Mouse (Mus musculus) 3T3-L1 (cell line): Measurements from ENCODE around the gene Zc3h7b.
"Not testable (repeated sequence)": the region's sequence is repeated elsewhere in the genome, so short reads cannot be mapped to it uniquely, and the experiment has no call there.

Source experiments
- DNase-seq: peaks from one replicate; pipeline ENCODE4 v3.0.0-alpha.2; 2015; ENCODE audit warnings: low read depth, low spot score

The Zc3h7b gene

DNA sequence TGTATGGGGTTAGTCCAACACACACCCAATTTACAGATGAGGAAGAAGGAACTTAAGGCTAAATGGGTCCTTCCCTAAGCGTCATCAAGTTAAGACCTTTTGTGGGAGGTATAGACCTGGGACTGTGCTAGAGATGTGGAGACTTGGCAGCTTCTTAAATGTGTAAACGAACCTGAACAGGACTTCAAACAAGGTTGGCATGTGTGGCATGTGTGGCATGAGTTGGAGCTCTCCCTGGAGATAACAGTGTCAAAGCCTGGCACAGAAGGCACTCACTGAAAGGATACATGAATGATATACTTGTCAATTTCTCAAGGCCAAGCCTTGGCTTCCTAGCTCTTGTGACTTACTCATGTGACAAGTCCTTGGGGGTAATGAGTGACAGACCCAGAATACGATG is 5.6 kb upstream of the Zc3h7b start:
- no peak for DNase-seq

DNA sequence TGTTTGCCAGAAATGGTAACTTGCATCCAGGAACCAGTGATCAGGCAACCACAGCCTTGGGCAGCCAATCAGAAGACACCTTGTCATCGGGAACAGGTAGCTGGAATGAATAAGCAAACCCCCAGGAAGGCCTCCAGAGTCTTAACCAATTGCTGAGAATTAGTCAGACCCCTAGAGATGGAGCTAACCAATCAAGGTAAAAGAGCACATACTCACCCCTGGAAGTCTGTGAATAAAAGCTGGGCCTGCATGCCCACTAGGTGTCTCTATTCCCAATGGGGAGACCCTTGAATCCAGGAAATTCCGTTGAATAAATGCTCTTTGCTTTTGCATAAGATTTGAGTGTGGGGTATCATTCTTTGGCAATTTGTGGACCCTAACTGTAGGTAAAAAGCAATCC is 4.9 kb upstream of the Zc3h7b start:
- peak; percentile 37 for DNase-seq

GRCm38 (mm10) chr15:81742368-81742767 is 2.5 kb upstream of the Zc3h7b start:
- not testable (repeated sequence) for DNase-seq

DNA sequence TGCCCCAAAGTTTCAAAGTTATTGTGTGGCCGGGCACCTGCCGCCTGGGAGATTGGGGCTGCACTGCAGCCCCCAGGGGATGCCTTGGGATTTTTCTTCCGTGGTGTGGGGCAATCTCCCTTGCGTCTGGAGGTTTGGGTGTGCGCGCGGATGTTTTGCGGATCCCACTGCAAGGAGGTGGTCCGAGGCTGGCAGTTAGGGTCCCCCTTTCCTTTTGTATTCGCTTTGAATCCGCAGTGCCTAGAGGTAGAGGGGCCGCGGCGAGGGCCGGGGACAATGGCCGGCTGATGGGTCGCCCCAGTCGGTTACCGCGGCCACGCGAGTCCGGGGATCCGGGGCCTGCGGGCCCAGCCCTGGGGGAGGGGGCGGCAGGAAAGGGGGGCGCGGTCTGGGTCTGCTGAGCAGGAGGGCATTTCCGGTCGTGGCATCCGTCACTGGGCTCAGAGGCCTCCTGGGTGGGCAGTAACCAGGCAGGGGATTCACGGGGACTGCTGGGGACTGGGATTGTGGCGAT is 801 bp downstream of the Zc3h7b start:
- peak; percentile 47 for DNase-seq

DNA sequence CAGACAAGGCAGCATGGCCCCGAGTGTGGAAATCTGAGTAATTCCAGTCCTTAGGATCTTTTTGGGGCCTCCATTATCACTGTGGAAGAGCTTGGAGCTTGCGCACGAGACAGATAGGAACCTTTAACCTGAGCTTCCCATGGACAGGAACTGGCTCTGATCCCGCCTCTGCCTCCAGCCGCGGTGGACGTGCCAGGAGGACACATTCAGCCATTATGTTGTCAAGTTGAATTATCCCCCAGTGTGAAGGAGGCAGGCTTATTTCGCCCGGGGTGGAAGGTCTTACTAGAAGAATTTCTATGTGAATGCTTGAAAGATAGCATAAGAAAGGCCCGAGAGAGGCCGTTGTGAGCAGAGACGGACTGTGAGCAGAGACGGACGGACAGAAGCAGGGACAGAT is 4.9 kb downstream of the Zc3h7b start:
- no peak for DNase-seq

GRCm38 (mm10) chr15:81753669-81754068 is 8.8 kb downstream of the Zc3h7b start:
- no peak for DNase-seq

GRCm38 (mm10) chr15:81758701-81759100 is 13.8 kb downstream of the Zc3h7b start:
- no peak for DNase-seq

DNA sequence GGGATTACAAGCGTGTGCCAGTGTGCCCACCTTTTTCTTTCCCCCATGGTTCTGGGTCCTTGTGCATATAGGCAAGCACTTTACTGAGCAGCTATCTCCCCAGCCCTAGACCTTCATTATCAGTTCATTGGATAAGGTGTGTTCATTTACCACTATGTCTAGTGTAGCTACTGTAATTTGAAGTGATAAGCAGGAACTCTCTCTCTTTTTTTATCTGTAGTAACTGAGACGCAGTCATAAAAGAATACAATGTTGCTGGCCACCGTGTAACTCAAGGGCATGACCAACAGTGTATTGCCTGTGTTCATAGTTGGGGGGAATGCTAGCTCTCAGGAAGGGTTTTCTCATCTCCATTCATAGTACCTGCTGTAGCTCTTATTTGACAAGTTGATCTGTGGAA is 14.7 kb downstream of the Zc3h7b start:
- DNase-seq = no peak

DNA sequence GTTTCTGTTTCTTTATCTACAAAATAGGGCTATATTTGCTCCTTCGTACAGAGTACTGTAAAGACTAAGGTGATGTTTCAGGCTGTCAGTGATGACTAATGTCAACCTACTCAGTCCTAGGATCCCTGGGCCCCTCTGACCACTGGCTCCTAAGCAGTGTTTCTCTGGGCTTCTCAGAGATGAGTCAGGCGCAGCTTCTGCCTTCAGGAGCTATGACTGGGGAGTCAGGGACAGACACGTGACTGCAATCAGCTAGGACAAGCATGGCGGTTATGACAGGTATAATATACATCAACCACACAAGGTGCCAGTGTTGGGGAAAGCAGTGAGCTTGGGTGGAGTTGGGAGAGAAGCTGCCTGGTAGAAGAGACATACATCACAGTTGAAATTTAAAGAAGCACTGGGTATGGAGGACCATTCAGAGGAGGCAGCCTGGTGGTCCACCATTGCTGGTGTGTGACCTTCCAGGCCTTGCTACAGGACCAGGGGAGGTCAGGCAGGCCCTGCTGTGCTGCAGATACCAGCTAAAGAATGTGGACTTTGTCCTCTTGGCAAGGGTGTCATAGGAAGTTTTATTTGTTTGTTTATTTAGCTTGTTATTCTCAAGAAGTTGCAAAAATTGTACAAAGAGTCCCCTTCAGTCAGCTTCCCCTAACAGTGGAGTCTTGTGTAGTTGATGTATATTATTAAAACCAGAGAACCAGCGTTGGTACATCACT is 15.7 kb downstream of the Zc3h7b start:
- DNase-seq = peak; percentile 75

- no peak for DNase-seq
These were observed 16.5 kb downstream of the Zc3h7b start for GRCm38 (mm10) chr15:81761381-81761780.

GRCm38 (mm10) chr15:81761959-81762358 is 17.1 kb downstream of the Zc3h7b start:
- no peak for DNase-seq

GRCm38 (mm10) chr15:81764573-81764972 is 19.7 kb downstream of the Zc3h7b start:
- no peak for DNase-seq

- no peak for DNase-seq
These were observed 20.8 kb downstream of the Zc3h7b start for GRCm38 (mm10) chr15:81765651-81766050.

GRCm38 (mm10) chr15:81766439-81766838 is 21.6 kb downstream of the Zc3h7b start:
- no peak for DNase-seq

- no peak for DNase-seq
These were observed 24.2 kb downstream of the Zc3h7b start for GRCm38 (mm10) chr15:81769037-81769436.

DNA sequence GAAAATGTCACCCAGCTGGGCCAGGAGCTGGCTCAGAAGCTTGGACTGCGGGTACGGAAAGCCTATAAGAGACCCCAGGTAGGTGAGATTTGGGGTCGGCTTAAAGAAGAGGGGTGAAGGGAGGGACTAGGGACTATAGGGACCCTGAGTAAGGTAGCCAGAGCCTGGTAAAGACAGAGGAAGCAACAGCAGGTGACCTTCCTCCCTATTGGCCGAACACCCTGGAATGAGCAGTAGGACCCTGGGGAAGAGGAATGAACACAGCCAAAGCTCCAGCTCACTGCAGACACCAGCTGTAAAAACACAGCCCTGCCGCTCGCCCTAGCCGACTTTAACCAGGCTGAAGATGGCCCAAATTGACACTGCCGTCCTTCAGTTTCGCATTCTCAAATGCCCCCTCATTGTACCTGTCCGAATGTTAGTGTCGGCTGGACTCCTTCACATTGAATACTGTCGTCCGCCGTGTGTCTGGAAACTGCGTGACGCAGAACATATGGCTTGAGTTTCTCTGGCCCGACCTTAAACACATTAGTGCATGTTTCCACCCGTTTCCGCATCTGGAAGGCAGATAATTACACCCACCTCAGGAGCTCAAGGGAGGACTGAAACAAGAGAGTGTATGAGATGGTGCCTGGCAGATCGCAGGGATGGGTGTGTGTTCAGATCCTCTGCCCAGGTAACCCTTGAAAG is 27.7 kb downstream of the Zc3h7b start:
- no peak for DNase-seq

- DNase-seq = peak; percentile 44
These were observed 29.8 kb downstream of the Zc3h7b start for GRCm38 (mm10) chr15:81774505-81775171.

DNA sequence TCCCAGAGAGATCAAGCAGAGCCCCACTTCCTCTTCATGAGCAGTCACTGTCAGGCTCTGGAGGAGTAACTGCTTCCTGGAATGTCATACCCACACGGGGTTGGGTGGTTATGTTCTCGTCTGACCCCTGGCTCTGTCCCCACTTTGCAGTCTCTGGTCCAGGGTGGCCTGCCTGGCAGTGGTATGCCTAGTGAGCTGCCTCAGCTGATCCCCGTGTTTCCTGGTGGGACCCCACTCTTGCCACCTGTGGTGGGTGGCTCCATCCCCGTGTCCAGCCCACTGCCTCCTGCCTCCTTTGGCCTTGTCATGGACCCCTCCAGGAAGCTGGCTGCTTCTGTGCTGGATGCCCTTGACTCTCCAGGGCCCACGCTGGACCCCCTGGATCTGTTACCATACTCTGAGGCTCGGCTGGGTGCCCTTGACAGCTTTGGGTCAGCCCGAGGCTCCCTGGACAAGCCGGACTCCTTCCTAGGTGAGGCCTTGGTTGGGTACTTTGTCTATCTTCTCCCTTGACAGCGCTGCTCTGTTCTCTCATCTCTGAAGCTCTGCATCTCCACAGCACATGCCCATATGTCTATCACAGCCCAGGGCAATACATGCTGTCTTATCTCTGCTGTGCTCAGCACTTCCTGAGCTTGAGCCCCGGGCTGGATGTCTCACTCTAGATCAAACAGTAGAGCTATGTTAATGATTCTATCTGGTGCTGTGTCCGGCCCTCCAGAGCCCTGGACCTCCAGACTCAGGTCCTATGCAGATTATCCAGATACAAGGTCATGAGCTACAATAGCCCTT is 32.0 kb downstream of the Zc3h7b start:
- no peak for DNase-seq

DNA sequence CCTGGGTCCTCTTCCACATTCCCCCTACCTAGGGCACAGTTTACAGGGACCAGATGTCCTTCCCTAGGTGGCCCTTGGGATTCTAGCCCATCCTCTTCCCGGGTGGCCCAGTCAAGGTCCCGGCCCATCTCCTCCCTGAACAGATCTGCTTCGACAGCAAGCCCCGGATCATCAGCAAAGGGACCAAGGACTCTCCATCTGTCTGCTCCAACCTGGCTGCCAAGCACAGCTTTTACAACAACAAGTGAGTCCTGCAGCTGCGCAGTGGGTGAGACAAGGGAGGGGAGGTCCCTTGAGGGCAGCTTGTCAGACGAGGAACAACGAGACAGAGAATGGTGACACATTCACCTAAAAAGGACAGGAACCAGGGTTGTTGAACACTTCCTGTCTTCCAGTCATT is 37.0 kb downstream of the Zc3h7b start:
- no peak for DNase-seq

GRCm38 (mm10) chr15:81784762-81785161 is 39.9 kb downstream of the Zc3h7b start:
- peak; percentile 27 for DNase-seq

GRCm38 (mm10) chr15:81785701-81786100 is 40.8 kb downstream of the Zc3h7b start:
- no peak for DNase-seq

GRCm38 (mm10) chr15:81787525-81787924 is 42.7 kb downstream of the Zc3h7b start:
- DNase-seq = no peak
